Mouse (Mus musculus) limb, embryonic 12.5 days (tissue): Measurements from ENCODE around the gene Il16. TPM values are rescaled to one million over a fixed set of nuclear protein-coding genes. Genes with fewer than 3 reads are reported as not detected.

Source experiments
- ATAC-seq: fragments of 200-750 bp; cut with Nextera tagmentation; 2 replicates; pipeline ENCODE4 v1.8.0; 2017; ENCODE audit warnings: low read depth, moderate TSS enrichment; ENCODE audit not compliant: insufficient number of reproducible peaks, insufficient read depth, low FRiP score, low TSS enrichment
- H3K27ac ChIP-seq: fragments of 300-500 bp; sonication (generic); 2 replicates; pipeline ENCODE4 v1.5.1; 2016; ENCODE audit warnings: mild to moderate bottlenecking, moderate library complexity
- H3K27me3 ChIP-seq: fragments of 300-500 bp; sonication (generic); 2 replicates; pipeline ENCODE4 v1.6.1; 2016; ENCODE audit warnings: mild to moderate bottlenecking, moderate library complexity
- H3K36me3 ChIP-seq: fragments of 300-500 bp; sonication (generic); 2 replicates; pipeline ENCODE4 v1.6.1; 2016; ENCODE audit warnings: mild to moderate bottlenecking, moderate library complexity
- H3K4me1 ChIP-seq: fragments of 300-500 bp; sonication (generic); replicated peaks from 2 replicates; pipeline ENCODE4 v1.6.1; 2016
- H3K4me2 ChIP-seq: fragments of 300-500 bp; sonication (generic); 2 replicates; pipeline ENCODE4 v1.6.1; 2016; ENCODE audit warnings: mild to moderate bottlenecking, moderate library complexity
- H3K4me3 ChIP-seq: fragments of 300-500 bp; sonication (generic); replicated peaks from 2 replicates; pipeline ENCODE4 v1.5.1; 2016; ENCODE audit warnings: mild to moderate bottlenecking
- H3K9ac ChIP-seq: fragments of 300-500 bp; sonication (generic); replicated peaks from 2 replicates; pipeline ENCODE4 v1.6.1; 2016; ENCODE audit warnings: mild to moderate bottlenecking, moderate library complexity
- H3K9me3 ChIP-seq: fragments of 300-500 bp; sonication (generic); 2 replicates; pipeline ENCODE4 v1.6.1; 2016; ENCODE audit warnings: mild to moderate bottlenecking, moderate library complexity
- WGBS: fragments of 180-500 bp; shearing (Covaris S2); methylation state at CpG from one replicate; pipeline ENCODE4 v1.1.7; 2016; 5-methylcytosine and 5-hydroxymethylcytosine counted together
- polyA plus RNA-seq: library from polyadenylated mRNA; unstranded; fragments of >200 nt; fragmentation: Nextera tagmentation; extraction: Ambion mirVana; gene quantifications from 2 replicates; pipeline ENCODE4 v1.2.1, GENCODE M21; 2016

Il16 gene
- polyA plus RNA-seq, 1 experiment from 2014 or later, result 2.9 TPM

GRCm38 (mm10) chr7:83677296-83677695 is 68.2 kb downstream of the Il16 start:
- H3K27me3 ChIP-seq, result no peaks in the 10 kb centered on the region
- no peaks in the 10 kb centered on the region for H3K36me3 ChIP-seq
- H3K4me1 ChIP-seq, result 0 out of 2 replicates have a peak, but pooled peaks cover 3% of the 10 kb centered on the region
- no peak overlapping the region for H3K4me3 ChIP-seq
- 85% methylated on average over 3 of the region's 3 CpGs for WGBS
- no peak overlapping the region for H3K27ac ChIP-seq
- no peaks in the 10 kb centered on the region; the same call in 1 of the 2 replicates for H3K9me3 ChIP-seq
- no peak overlapping the region for H3K4me2 ChIP-seq
- no peak for ATAC-seq
- H3K9ac ChIP-seq, result no peak overlapping the region

- H3K27ac ChIP-seq, result no peak overlapping the region
- H3K36me3 ChIP-seq, result no peaks in the 10 kb centered on the region
- no peaks in the 10 kb centered on the region; the same call in 1 of the 2 replicates for H3K9me3 ChIP-seq
- H3K4me1 ChIP-seq, result 0 out of 2 replicates have a peak, but pooled peaks cover 3% of the 10 kb centered on the region
- H3K9ac ChIP-seq, result no peak overlapping the region
- 35% methylated on average over 5 of the region's 5 CpGs for WGBS
- H3K4me3 ChIP-seq, result no peak overlapping the region
- no peaks in the 10 kb centered on the region for H3K27me3 ChIP-seq
- ATAC-seq, result no peak
- no peak overlapping the region for H3K4me2 ChIP-seq
Measured at GRCm38 (mm10) chr7:83675545-83676254, 69.8 kb downstream of the Il16 start.

- ATAC-seq, result no peak
- 84% methylated on average over 6 of the region's 6 CpGs for WGBS
- H3K27me3 ChIP-seq, result no peaks in the 10 kb centered on the region
- H3K4me1 ChIP-seq, result no peaks in the 10 kb centered on the region
- no peak overlapping the region for H3K9ac ChIP-seq
- no peaks in the 10 kb centered on the region; the same call in 1 of the 2 replicates for H3K9me3 ChIP-seq
- H3K27ac ChIP-seq, result no peak overlapping the region
- H3K36me3 ChIP-seq, result no peaks in the 10 kb centered on the region
- H3K4me2 ChIP-seq, result no peak overlapping the region
- no peak overlapping the region for H3K4me3 ChIP-seq
Measured at GRCm38 (mm10) chr7:83671573-83671972, 74.0 kb downstream of the Il16 start.

- H3K27me3 ChIP-seq, result no peaks in the 10 kb centered on the region
- no peak for ATAC-seq
- no peak overlapping the region for H3K27ac ChIP-seq
- WGBS, result 20% methylated on average over 1 of the region's 1 CpGs
- H3K4me3 ChIP-seq, result no peak overlapping the region
- H3K9ac ChIP-seq, result no peak overlapping the region
- no peaks in the 10 kb centered on the region for H3K4me1 ChIP-seq
- H3K4me2 ChIP-seq, result no peak overlapping the region
- H3K9me3 ChIP-seq, result no peaks in the 10 kb centered on the region
- no peaks in the 10 kb centered on the region for H3K36me3 ChIP-seq
Measured at GRCm38 (mm10) chr7:83668724-83669123, 76.8 kb downstream of the Il16 start.

- Histone ChIP-seq H3K9ac (no peak overlapping the region), H3K4me1 (no peaks in the 10 kb centered on the region)
- WGBS, result 79% methylated on average over 5 of the region's 5 CpGs
Measured at GRCm38 (mm10) chr7:83667936-83668645, 77.4 kb downstream of the Il16 start.

GRCm38 (mm10) chr7:83666087-83666595 is 79.4 kb downstream of the Il16 start:
- no peaks in the 10 kb centered on the region for H3K9me3 ChIP-seq
- no peaks in the 10 kb centered on the region for H3K4me1 ChIP-seq
- no peak for ATAC-seq
- H3K27me3 ChIP-seq, result no peaks in the 10 kb centered on the region
- H3K4me3 ChIP-seq, result no peak overlapping the region
- no peak overlapping the region for H3K9ac ChIP-seq
- WGBS, result 84% methylated on average over 4 of the region's 4 CpGs
- H3K27ac ChIP-seq, result no peak overlapping the region
- H3K36me3 ChIP-seq, result no peaks in the 10 kb centered on the region
- no peak overlapping the region for H3K4me2 ChIP-seq

More at GRCm38 (mm10) chr7:83667936-83668645, 77.4 kb downstream of the Il16 start:
- Histone ChIP-seq H3K9me3 (no peaks in the 10 kb centered on the region), H3K27me3 (no peaks in the 10 kb centered on the region), H3K27ac (no peak overlapping the region), H3K4me3 (no peak overlapping the region), H3K36me3 (no peaks in the 10 kb centered on the region), H3K4me2 (no peak overlapping the region)
- no peak for ATAC-seq

GRCm38 (mm10) chr7:83662711-83663375 is 82.7 kb downstream of the Il16 start:
- no peaks in the 10 kb centered on the region for H3K36me3 ChIP-seq
- H3K4me2 ChIP-seq, result no peak overlapping the region
- H3K4me3 ChIP-seq, result no peak overlapping the region
- WGBS, result 85% methylated on average over 6 of the region's 6 CpGs
- H3K4me1 ChIP-seq, result no peaks in the 10 kb centered on the region
- H3K27me3 ChIP-seq, result no peaks in the 10 kb centered on the region
- H3K27ac ChIP-seq, result no peak overlapping the region
- no peak overlapping the region for H3K9ac ChIP-seq
- no peaks in the 10 kb centered on the region for H3K9me3 ChIP-seq
- ATAC-seq, result no peak

GRCm38 (mm10) chr7:83661763-83662162 is 83.8 kb downstream of the Il16 start:
- Histone ChIP-seq H3K27ac (no peak overlapping the region), H3K27me3 (no peaks in the 10 kb centered on the region), H3K4me3 (no peak overlapping the region), H3K36me3 (no peaks in the 10 kb centered on the region), H3K9ac (no peak overlapping the region), H3K4me2 (no peak overlapping the region), H3K9me3 (no peaks in the 10 kb centered on the region; the same call in 1 of the 2 replicates), H3K4me1 (no peaks in the 10 kb centered on the region)
- ATAC-seq, result no peak
- whole genome bisulfite sequencing, result 97% methylated on average over 3 of the region's 3 CpGs

GRCm38 (mm10) chr7:83661031-83661430 is 84.5 kb downstream of the Il16 start:
- ATAC-seq, result no peak
- H3K4me3 ChIP-seq, result no peak overlapping the region
- H3K9me3 ChIP-seq, result no peaks in the 10 kb centered on the region; the same call in 1 of the 2 replicates
- WGBS, result 88% methylated on average over 10 of the region's 10 CpGs
- no peak overlapping the region for H3K27ac ChIP-seq
- H3K4me1 ChIP-seq, result no peaks in the 10 kb centered on the region
- H3K4me2 ChIP-seq, result no peak overlapping the region
- no peaks in the 10 kb centered on the region for H3K27me3 ChIP-seq
- no peaks in the 10 kb centered on the region for H3K36me3 ChIP-seq
- H3K9ac ChIP-seq, result no peak overlapping the region

GRCm38 (mm10) chr7:83660273-83660691 is 85.2 kb downstream of the Il16 start:
- Histone ChIP-seq H3K9me3 (no peaks in the 10 kb centered on the region; the same call in 1 of the 2 replicates), H3K27me3 (no peaks in the 10 kb centered on the region), H3K27ac (no peak overlapping the region), H3K36me3 (no peaks in the 10 kb centered on the region), H3K9ac (no peak overlapping the region), H3K4me3 (no peak overlapping the region), H3K4me2 (no peak overlapping the region), H3K4me1 (no peaks in the 10 kb centered on the region)
- 93% methylated on average over 11 of the region's 11 CpGs for whole genome bisulfite sequencing
- ATAC-seq, result no peak
